Mouse (Mus musculus) adrenal gland, postnatal 25 days (tissue): ENCODE results near the gene Dab1. TPM values are rescaled to one million over a fixed set of nuclear protein-coding genes. Genes with fewer than 3 reads are reported as not detected.

Source experiments
- DNase-seq: peaks from one replicate; pipeline ENCODE4 v3.0.0; 2021; ENCODE audit warnings: mixed read lengths
- total RNA-seq: library from RNA; stranded (reverse); gene quantifications from 2 replicates; pipeline ENCODE4 v1.2.3, GENCODE M21; 2021

The Dab1 gene
- total RNA-seq, 1 experiment from 2014 or later = 1.0 TPM

DNA sequence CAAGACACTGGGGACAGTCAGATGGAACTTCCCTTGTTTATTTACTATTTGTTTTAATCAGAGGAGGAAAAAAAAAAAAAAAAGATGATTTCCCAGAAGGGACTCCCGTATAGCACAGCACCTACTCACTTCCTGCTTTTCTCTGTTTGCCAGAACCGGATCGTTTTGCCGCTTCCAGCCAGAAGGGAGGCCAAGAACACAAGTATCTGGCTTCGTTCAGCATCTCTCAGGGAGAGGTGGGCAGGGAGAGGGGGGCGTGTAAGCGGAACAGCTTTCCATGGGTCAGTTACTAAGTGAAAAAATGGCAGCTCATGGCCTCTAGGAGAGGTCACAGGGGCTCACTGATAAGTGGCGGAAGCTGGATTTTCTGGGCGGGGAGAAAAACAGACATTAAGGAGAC is 836.0 kb downstream of the Dab1 start:
- no peak for DNase-seq

GRCm38 (mm10) chr4:104455760-104456159 is 836.6 kb downstream of the Dab1 start:
- DNase-seq = no peak

DNA sequence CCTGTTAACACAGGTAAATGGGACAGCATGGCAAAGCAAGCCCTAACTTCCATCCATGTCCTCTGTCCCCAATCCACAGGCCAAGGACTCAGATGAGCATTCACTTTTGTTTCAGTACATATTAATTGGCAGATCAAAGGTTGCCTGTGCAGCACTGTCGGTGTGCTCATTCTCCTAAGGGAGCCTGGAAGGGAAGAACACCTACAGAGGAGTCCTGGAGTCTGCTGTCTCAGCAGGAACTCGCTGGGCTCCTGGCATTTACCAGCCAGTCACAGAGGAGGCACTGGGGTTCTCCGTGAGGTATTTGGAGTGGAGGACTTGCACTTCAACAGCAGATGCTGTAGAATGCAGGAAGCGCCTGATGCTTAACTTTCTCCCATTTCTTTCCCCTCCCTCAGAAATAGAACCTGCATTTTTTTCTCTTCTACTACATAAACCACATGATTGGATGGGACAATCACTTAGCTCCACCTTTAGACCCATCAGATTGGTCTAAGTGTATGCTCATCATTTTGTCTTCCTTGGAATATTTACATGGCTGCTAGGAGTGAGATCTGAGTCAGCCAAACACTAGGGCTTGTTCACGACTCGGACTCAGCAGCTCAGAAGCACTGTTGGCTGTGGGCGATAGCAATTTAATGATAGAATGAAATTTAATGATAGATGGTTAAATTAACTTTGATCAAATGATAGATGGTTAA is 837.2 kb downstream of the Dab1 start:
- DNase-seq = no peak

- no peak for DNase-seq
These were observed 839.6 kb downstream of the Dab1 start for GRCm38 (mm10) chr4:104458726-104459125.

DNA sequence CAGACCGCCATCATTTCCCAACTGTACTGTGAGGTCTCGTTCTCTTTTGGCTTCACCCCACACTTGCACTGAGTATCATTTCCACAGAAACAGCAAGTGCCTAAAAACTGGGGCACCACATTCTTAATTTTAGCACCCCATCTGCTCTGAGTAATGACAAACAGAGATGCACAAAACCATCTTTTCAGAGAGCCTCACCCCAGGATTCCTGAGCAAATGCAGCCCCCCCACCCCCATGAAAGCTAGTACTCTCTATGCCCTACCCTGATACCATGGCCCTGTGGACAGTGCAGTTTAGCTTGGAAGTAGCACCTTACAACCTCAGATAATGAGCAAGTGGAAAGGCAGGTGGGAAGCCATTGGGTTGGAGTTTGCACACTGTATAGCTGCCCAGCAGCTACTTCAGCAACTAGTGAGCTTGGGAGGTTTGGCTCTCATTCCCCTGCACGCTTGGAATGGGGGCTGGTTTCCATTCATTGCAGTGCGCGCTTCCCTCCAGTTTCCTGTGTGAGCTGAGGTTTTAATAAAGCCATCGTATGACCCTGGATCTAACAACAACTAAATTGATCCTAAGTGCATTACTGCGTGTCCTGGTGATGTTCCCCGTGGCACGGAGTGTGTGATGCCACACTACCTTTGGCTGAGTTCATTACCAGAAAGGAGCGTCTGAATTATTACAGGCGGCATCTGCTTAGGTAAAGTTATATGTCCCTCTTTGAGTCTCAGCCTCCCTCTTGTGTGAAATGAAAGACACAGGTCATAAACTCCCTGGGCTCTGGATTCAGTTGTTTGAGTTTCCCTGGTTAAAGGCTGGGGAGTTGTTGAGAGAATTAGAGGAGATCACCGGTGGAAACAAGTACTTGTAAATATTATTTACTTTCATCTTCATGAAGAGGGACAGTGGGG is 842.2 kb downstream of the Dab1 start:
- no peak for DNase-seq

GRCm38 (mm10) chr4:104462932-104463780 is 844.0 kb downstream of the Dab1 start:
- DNase-seq = no peak

DNA sequence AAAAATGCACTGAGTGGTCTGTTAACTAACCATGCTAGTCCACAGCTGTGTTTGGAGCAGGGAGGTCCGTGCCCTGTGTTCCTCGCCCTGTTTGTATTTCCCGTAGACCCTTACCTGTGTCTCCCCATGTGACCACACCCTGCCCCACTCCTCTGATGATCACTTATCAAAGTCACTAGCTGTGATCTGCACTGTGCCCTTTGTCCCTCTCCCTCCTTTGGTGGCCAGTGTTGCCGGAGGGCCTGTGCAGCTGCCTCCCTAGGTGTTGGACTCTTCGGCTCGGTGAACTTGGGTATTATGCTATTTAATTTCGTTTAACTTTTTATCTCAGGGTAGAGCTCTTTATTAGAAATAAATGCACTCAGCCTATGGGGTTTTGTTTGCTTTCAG is 844.6 kb downstream of the Dab1 start:
- DNase-seq = no peak

GRCm38 (mm10) chr4:104465594-104465993 is 846.4 kb downstream of the Dab1 start:
- no peak for DNase-seq

GRCm38 (mm10) chr4:104468666-104469065 is 849.5 kb downstream of the Dab1 start:
- DNase-seq = no peak

DNA sequence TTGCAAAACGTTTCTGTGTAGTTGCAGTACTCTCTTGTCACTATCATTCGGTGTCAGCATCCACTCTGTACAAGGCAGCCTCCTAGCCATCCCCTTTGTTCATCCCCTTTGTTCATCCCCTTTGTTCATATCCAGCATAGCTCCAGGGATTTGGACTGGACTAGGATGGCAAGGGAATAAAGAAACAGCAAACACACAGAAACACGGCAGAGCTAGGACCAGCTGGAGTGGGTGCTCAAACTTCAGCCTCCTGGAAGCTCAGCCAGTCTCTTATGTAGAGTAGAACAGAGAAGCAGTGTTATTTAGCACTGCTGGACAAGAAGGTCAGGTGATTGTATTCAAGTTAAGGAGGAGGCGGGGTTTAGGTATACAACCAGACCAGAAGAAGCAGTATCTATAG is 853.8 kb downstream of the Dab1 start:
- no peak for DNase-seq

DNA sequence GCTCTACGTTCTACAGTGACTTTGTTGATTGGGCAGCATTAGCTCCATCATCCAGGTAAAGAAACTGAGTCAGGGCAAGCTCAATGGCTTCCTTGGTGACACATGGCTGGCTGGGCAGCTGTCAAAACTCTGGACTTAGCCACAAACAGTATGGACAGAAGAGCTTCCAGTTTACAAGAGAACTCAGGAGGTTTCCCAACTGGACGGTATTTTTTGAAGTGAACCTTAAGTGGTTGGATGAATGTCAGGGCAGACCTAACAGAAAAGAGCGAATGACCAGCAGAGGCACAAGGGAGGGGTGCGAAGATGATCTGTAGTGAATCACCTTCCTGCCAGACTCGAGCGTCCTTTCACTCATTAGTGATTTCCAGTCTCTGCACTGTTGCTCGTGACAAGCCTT is 857.7 kb downstream of the Dab1 start:
- DNase-seq = no peak

DNA sequence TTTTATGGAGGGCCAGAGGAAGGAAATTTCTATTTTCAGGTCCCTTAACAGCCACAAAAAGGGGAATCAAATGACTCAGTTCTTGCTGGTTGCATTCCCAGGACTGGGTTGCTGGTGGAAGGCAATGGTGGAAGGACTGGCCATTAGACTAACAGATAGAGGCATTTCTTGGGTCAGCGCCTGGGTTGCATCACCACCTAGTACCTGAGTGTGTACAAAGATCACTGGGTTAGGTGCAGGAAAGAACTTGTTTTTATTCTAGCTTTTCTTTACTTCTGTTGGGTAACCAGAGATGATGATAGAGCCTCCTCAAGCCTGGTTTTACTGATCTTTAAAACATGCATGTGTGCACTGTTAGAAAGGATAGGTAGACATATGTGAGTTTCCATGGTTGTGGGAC is 864.8 kb downstream of the Dab1 start:
- DNase-seq = peak; percentile 4

DNA sequence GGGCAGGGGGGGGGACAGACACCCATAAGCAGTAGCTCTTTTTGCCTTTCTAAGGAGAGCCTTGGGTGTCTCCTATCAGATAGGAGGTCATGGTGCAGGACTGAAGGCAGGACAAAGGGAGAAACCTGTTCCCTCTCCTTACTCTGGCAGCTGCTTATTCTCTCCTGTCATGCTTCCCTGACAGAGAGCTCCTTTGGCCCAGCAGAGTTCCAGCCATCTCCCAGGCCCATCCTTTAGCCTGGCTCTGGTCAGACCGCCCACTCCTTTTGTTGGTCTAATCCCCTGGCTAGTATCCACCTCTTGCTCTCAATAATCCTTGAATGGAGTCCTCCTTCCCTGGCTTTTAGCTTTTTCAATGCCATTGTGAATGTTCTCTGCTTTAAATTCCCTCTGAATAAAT is 878.1 kb downstream of the Dab1 start:
- no peak for DNase-seq

- DNase-seq = no peak
These were observed 881.0 kb downstream of the Dab1 start for GRCm38 (mm10) chr4:104500112-104500511.

- no peak for DNase-seq
These were observed 881.5 kb downstream of the Dab1 start for GRCm38 (mm10) chr4:104500646-104501045.

GRCm38 (mm10) chr4:104501245-104501644 is 882.1 kb downstream of the Dab1 start:
- DNase-seq = no peak

GRCm38 (mm10) chr4:104504916-104505315 is 885.8 kb downstream of the Dab1 start:
- no peak for DNase-seq

DNA sequence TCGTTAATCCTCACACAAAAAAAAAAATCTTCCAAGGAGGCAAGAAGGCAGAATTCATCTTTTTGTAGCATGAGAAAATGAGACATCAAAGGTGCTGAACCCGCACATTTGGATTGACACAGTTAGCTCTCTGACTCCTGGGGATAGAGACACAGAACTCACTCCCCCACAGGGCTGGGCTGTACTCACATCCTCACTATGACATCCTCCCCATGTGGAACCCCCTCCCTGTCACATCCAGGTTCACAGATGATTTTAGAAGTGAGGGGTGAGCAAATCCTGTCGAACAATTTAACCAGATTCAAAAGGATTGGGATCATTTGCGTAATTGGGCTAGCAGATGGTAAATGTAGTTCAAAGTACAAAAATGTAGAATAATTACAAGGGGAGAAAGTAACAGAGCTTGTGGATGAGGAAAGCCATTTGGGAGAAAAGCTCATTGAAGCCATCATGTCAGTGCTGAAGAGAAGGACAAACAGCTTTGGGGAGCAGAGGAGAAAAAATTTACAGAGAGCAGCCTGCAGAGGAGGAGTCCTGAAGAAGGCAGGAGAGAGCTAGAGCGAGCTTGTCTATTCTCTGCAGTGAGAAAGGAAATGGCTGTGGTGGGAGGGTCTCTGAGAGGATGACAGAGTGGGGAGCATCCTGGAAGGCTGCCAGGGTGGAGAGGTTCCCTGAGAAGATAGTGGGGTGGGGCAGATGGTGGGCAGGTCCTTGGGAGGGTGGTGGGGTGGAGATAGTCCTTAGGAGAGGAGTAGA is 890.2 kb downstream of the Dab1 start:
- DNase-seq = no peak

DNA sequence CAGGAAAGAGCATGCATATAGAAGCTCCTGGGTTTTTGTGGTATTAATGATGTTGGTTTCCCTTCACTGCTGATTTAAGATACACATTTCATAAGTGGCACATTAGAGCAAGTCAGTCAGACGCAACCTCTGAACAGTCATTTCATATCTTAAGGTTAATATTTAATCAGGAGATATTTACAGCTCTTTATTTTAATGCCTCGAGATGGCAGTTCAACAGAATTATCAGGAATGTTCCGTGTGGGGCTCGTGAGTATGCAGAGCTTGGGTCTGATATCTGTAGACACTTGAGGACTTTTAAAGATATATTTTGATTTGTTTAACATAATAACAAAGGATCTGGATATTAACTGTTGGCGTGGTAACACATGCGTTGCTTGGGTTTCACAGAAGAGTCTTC is 892.7 kb downstream of the Dab1 start:
- no peak for DNase-seq

DNA sequence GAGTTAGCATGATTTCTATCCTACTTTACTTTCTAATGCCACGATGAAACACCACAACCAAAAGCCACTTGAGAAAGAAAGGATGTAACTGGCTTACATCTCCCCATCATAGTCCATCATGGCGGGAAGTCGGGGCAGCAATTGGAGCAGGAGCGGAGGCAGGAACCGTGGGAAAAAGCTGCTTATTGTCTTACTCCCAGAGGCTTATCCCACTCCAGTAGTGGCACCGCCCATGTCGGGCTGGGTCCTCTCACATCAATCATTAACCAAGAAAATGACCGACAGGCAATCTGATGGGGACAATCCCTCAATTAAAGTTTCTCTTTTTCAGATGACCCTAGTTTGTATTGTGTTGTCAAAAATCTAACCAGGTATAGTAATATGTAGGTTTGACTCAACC is 893.4 kb downstream of the Dab1 start:
- no peak for DNase-seq

DNA sequence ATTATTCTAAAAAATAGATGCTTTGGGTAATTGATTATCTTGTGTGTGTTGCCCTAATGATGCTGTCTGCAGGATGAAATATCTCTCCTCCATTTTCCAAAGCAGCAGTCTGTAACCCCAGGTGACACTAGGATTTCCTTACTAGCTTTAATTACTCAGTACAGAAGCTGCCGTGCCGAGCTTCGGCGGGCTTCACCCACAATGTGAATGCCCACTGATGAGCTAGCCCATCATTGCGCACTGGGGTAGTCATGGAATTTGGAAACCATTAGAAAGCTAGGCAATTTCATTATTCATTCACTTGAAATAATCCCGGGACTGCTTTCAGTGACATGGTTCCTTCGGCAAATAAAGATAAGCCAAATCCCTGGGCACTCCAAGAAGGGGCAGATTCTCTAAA is 894.5 kb downstream of the Dab1 start:
- no peak for DNase-seq

- DNase-seq = peak; percentile 20
These were observed 895.4 kb downstream of the Dab1 start for GRCm38 (mm10) chr4:104514568-104515000.
